Mouse (Mus musculus): ENCODE data around the gene Gatm. TPM values are rescaled to one million over a fixed set of nuclear protein-coding genes. Genes with fewer than 3 reads are reported as not detected.

Gene Gatm
- 23.3 and 23.8 TPM in 2 replicates for polyA plus RNA-seq (2016; fragmentation: Nextera tagmentation; extraction: Ambion mirVana)

- Histone ChIP-seq H3K27me3 (peaks cover 6% of the 10 kb centered on the region; the same call in 1 of the 2 replicates), H3K27ac (replicated peaks) (no peak within 1 kb of the TSS), H3K9me3 (no peaks in the 10 kb centered on the region), H3K4me2 (replicated peaks) (peak within 1 kb of the TSS; percentile 74), H3K4me1 (no peaks in the 10 kb centered on the region; the same call in 1 of the 2 replicates), H3K4me3 (peak within 1 kb of the TSS; percentile 52), H3K9ac (replicated peaks) (peak within 1 kb of the TSS; percentile 69), H3K36me3 (no peaks in the 10 kb centered on the region)
- peak; percentile 99 for ATAC-seq (ENCODE audit: low FRiP score, low read depth)
- WGBS, result 4% methylated on average over 48 of the region's 48 CpGs
Observed at GRCm38 (mm10) chr2:122610746-122611653, at the start of gene Gatm. Gatm (minus strand) TSS chr2:122611303.

- H3K9me3 ChIP-seq, result no peaks in the 10 kb centered on the region
- 0 out of 2 replicates have a peak, but pooled peaks cover 2% of the 10 kb centered on the region for H3K4me1 ChIP-seq
- H3K4me2 ChIP-seq (replicated peaks), result no peak overlapping the region
- no peak overlapping the region for H3K4me3 ChIP-seq
- no peaks in the 10 kb centered on the region for H3K27me3 ChIP-seq
- H3K9ac ChIP-seq (replicated peaks), result no peak overlapping the region
- no peak overlapping the region for H3K27ac ChIP-seq (replicated peaks)
- no peaks in the 10 kb centered on the region for H3K36me3 ChIP-seq
- 89% methylated on average over 7 of the region's 7 CpGs for WGBS
- no peak for ATAC-seq (ENCODE audit: low FRiP score, low read depth)
Observed at GRCm38 (mm10) chr2:122659825-122660224, 48.7 kb upstream of the Gatm start.

- Histone ChIP-seq H3K9ac (replicated peaks) (no peak overlapping the region), H3K4me3 (no peak overlapping the region), H3K27ac (replicated peaks) (no peak overlapping the region), H3K4me2 (replicated peaks) (no peak overlapping the region), H3K4me1 (0 out of 2 replicates have a peak, but pooled peaks cover 2% of the 10 kb centered on the region), H3K27me3 (no peaks in the 10 kb centered on the region), H3K9me3 (no peaks in the 10 kb centered on the region), H3K36me3 (no peaks in the 10 kb centered on the region)
- 84% methylated on average over 11 of the region's 11 CpGs for WGBS
- ATAC-seq (ENCODE audit: low FRiP score, low read depth), result no peak
Observed at GRCm38 (mm10) chr2:122657707-122658524, 46.8 kb upstream of the Gatm start.

- 55% methylated on average over 9 of the region's 9 CpGs for WGBS
- ATAC-seq (ENCODE audit: low FRiP score, low read depth), result no peak
- H3K4me2 ChIP-seq (replicated peaks), result no peak overlapping the region
- no peak overlapping the region for H3K4me3 ChIP-seq
- no peak overlapping the region for H3K27ac ChIP-seq (replicated peaks)
- no peak overlapping the region for H3K9ac ChIP-seq (replicated peaks)
- no peaks in the 10 kb centered on the region for H3K9me3 ChIP-seq
- no peaks in the 10 kb centered on the region for H3K27me3 ChIP-seq
- no peaks in the 10 kb centered on the region for H3K36me3 ChIP-seq
- 0 out of 2 replicates have a peak, but pooled peaks cover 2% of the 10 kb centered on the region for H3K4me1 ChIP-seq
Observed at GRCm38 (mm10) chr2:122656767-122657166, 45.7 kb upstream of the Gatm start.

- Histone ChIP-seq H3K27ac (replicated peaks) (no peak overlapping the region), H3K4me3 (no peak overlapping the region), H3K4me1 (0 out of 2 replicates have a peak, but pooled peaks cover 2% of the 10 kb centered on the region), H3K9me3 (no peaks in the 10 kb centered on the region), H3K27me3 (no peaks in the 10 kb centered on the region), H3K4me2 (replicated peaks) (no peak overlapping the region), H3K9ac (replicated peaks) (no peak overlapping the region), H3K36me3 (no peaks in the 10 kb centered on the region)
- ATAC-seq (ENCODE audit: low FRiP score, low read depth), result no peak
- WGBS, result 83% methylated on average over 2 of the region's 2 CpGs
Observed at GRCm38 (mm10) chr2:122656052-122656451, 44.9 kb upstream of the Gatm start.

GRCm38 (mm10) chr2:122652096-122653084 is 41.3 kb upstream of the Gatm start:
- Histone ChIP-seq H3K4me3 (no peak overlapping the region), H3K9ac (replicated peaks) (no peak overlapping the region), H3K27ac (replicated peaks) (no peak overlapping the region), H3K36me3 (no peaks in the 10 kb centered on the region), H3K4me2 (replicated peaks) (no peak overlapping the region), H3K4me1 (0 out of 2 replicates have a peak, but pooled peaks cover 2% of the 10 kb centered on the region), H3K27me3 (no peaks in the 10 kb centered on the region), H3K9me3 (no peaks in the 10 kb centered on the region)
- WGBS, result 71% methylated on average over 17 of the region's 17 CpGs
- no peak for ATAC-seq (ENCODE audit: low FRiP score, low read depth)

GRCm38 (mm10) chr2:122638673-122639072 is 27.6 kb upstream of the Gatm start:
- ATAC-seq (ENCODE audit: low FRiP score, low read depth), result no peak
- H3K9me3 ChIP-seq, result no peaks in the 10 kb centered on the region
- H3K9ac ChIP-seq (replicated peaks), result no peak overlapping the region
- H3K27ac ChIP-seq (replicated peaks), result no peak overlapping the region
- peaks cover 16% of the 10 kb centered on the region for H3K27me3 ChIP-seq
- H3K4me2 ChIP-seq (replicated peaks), result no peak overlapping the region
- no peaks in the 10 kb centered on the region for H3K4me1 ChIP-seq
- 58% methylated on average over 5 of the region's 5 CpGs for WGBS
- H3K4me3 ChIP-seq, result no peak overlapping the region
- peaks cover 5% of the 10 kb centered on the region for H3K36me3 ChIP-seq

- WGBS, result 30% methylated on average over 12 of the region's 12 CpGs
- Histone ChIP-seq H3K9ac (replicated peaks) (peak overlapping the region; percentile 44; the same call in 1 of the 2 replicates), H3K9me3 (no peaks in the 10 kb centered on the region), H3K36me3 (peaks cover 11% of the 10 kb centered on the region), H3K27me3 (peaks cover 16% of the 10 kb centered on the region), H3K4me1 (no peaks in the 10 kb centered on the region), H3K4me3 (peak overlapping the region; percentile 44), H3K4me2 (replicated peaks) (peak overlapping the region; percentile 74), H3K27ac (replicated peaks) (no peak overlapping the region)
- ATAC-seq (ENCODE audit: low FRiP score, low read depth), result no peak
Observed at GRCm38 (mm10) chr2:122638029-122638428, 26.9 kb upstream of the Gatm start.

GRCm38 (mm10) chr2:122637526-122637997 is 26.5 kb upstream of the Gatm start:
- Histone ChIP-seq H3K4me1 (no peaks in the 10 kb centered on the region), H3K27ac (replicated peaks) (no peak overlapping the region), H3K4me2 (replicated peaks) (peak overlapping the region; percentile 74), H3K4me3 (peak overlapping the region; percentile 44), H3K36me3 (peaks cover 16% of the 10 kb centered on the region), H3K9ac (replicated peaks) (peak overlapping the region; percentile 44; the same call in 1 of the 2 replicates), H3K27me3 (peaks cover 16% of the 10 kb centered on the region), H3K9me3 (no peaks in the 10 kb centered on the region)
- peak; percentile 83 for ATAC-seq (ENCODE audit: low FRiP score, low read depth)
- 1% methylated on average over 36 of the region's 36 CpGs for WGBS

- peaks cover 16% of the 10 kb centered on the region for H3K27me3 ChIP-seq
- H3K9ac ChIP-seq (replicated peaks), result peak within 1 kb of the TSS; percentile 44; the same call in 1 of the 2 replicates
- H3K4me2 ChIP-seq (replicated peaks), result peak within 1 kb of the TSS; percentile 74
- no peak within 1 kb of the TSS for H3K27ac ChIP-seq (replicated peaks)
- H3K4me3 ChIP-seq, result peak within 1 kb of the TSS; percentile 44
- no peak for ATAC-seq (ENCODE audit: low FRiP score, low read depth)
- 75% methylated on average over 3 of the region's 3 CpGs for WGBS
- peaks cover 20% of the 10 kb centered on the region for H3K36me3 ChIP-seq
- H3K9me3 ChIP-seq, result no peaks in the 10 kb centered on the region
- H3K4me1 ChIP-seq, result peaks cover 8% of the 10 kb centered on the region
Observed at GRCm38 (mm10) chr2:122636686-122637085, 25.6 kb upstream of the Gatm start, which contains the start of gene AA467197. AA467197 (plus strand) TSS chr2:122636986.
